Mouse (Mus musculus) left cerebral cortex, adult 2 months (tissue): ENCODE measurements at regions not wholly inside any gene's neighbourhood (a gene's known extent, or its start where the extent isn't known, plus 50 kb on each side); places are given as distances from the start of the nearest gene placed in this dataset.

Experiments used
- DNase-seq, 2 experiments: peaks; one replicate each; pipeline ENCODE4 v3.0.0; 2021 to 2022; ENCODE audit warnings: low spot score in 2 of 2, mixed read lengths in 1 of 2; ENCODE audit errors: extremely low spot score in 1 of 2
- H3K27ac ChIP-seq: fragments of 200-600 bp; 2 replicates; pipeline ENCODE4 v1.8.1; 2022
- H3K4me3 ChIP-seq: fragments of 200-600 bp; 2 replicates; pipeline ENCODE4 v1.8.1; 2022
- CTCF ChIP-seq: fragments of 200-600 bp; IDR thresholded peaks from 2 replicates; pipeline ENCODE4 v1.8.1; 2022; ENCODE audit warnings: antibody characterized with exemption, mild to moderate bottlenecking, moderate library complexity
- intact Hi-C: fragments of 180-260 bp; cut with DNase I; formaldehyde crosslinking; loops from one replicate; pipeline ENCODE4 v1.15.1; 2025

DNA sequence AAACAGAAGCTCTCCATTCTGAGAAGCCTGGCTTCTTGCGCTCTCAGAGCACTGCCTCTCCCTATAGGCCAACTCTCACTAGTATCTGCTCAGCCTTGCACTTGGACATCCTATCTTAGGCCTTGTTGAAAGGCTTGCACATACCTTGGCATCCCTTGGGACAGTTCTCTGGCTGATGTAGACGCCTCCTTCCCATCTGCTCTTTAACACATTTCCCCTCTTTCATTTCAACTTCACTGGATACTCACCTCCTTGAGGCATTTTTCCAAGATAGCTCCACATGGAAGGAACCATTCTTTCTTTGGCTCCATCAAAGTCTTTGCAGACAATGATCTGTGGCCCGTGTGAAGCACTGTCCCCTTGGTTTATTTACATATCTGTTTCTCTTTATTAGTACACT, 285.0 kb downstream of the Rnf144a start:
- DNase-seq = no peak
- intact Hi-C loops = loop anchor here (2.0 to 5.0 kb wide), 2 partner anchors 27 to 47 kb away; no protein-coding TSS in a partner anchor
- H3K4me3 ChIP-seq = no peak overlapping the region
- no peak for TF ChIP-seq CTCF
- peak overlapping the region; percentile 51 for H3K27ac ChIP-seq

DNA sequence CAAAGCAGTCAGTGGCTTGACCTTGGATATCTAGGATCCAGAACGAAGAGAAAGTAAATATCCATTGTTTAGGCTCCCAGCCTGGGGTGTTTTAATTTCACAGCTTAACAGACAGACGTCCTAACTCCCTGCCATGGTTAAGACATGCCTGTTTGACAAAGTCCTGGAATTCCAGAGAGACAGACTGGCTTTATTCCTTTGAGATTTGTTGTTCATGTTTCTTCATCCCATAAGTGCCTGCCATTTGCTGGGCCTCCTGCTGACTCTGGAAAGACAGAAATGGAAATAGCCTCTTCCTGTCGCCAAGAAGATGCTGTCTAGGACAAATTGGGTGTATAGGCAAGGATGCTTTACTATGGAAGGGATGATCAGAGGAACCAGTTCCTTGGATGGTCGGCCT, 285.5 kb downstream of the Rnf144a start:
- intact Hi-C loops = no loop called here
- no peak for TF ChIP-seq CTCF
- Histone ChIP-seq H3K27ac (peak overlapping the region; percentile 51), H3K4me3 (no peak overlapping the region)
- no peak for DNase-seq

DNA sequence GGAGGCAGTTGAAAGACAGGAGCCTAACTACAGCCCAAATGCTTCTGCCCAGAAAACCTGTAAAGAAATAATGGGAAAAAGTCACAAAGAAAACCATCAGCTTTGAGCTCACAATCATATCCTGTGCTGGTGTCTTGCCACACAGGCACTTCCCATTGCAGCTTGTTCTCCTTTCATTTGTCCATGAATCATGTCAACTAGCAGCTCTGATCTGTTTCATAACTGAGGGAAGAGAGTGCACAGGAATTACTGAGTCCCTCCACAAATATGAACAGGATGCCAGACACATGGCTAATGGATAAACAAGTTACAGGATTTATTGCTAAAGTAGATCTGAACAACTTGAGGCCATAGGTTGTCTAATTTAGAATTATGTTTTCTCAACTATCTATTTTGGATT, 286.2 kb downstream of the Rnf144a start:
- no peak for DNase-seq
- H3K27ac ChIP-seq = peak overlapping the region; percentile 51; the same call in 1 of the 2 replicates
- no peak overlapping the region for H3K4me3 ChIP-seq
- intact Hi-C loops = no loop called here
- TF ChIP-seq CTCF = no peak

DNA sequence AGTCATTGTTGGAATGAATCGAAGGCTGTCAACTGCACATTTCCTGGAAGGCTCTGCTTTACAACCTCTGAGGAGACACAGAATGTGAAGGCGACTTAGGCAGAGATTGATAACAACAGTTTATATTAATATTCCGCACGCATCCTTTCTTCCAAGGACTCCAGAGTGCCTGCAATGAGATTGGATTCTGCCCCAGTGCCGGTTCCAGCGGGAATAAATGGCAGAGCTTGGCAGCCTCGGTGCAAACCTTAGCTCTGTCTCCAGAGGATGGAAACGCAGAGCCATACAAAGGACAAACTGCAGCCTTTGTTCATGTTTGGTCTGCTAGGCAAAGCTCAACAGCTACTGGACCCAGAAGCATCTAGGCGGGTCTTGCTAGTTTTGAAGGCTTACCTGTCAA, 288.8 kb downstream of the Rnf144a start:
- Histone ChIP-seq H3K27ac (peak overlapping the region; percentile 6; the same call in 1 of the 2 replicates), H3K4me3 (no peak overlapping the region)
- no peak for DNase-seq
- no peak for TF ChIP-seq CTCF
- intact Hi-C loops = no loop called here

DNA sequence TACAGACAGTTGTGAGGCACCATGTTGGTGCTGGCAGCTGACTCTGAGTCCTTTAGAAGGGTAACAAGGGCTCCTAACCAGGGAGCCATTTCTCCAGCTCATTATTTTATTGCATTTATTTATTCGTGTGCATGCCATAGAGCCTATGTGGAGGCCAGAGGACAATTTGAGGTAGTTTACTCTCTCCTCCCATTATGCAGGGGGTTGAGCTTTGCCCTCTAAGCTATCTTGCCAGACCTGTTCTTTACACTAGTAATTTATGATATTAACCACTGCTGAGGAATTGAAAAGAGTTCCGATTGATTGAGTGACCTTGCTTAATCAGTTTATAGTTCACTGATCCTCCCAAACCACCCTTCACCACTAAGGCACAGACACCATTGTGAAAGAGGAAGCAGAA, 290.8 kb downstream of the Rnf144a start:
- no peak for TF ChIP-seq CTCF
- Histone ChIP-seq H3K4me3 (no peak overlapping the region), H3K27ac (no peak overlapping the region)
- no peak for DNase-seq
- intact Hi-C loops = no loop called here

DNA sequence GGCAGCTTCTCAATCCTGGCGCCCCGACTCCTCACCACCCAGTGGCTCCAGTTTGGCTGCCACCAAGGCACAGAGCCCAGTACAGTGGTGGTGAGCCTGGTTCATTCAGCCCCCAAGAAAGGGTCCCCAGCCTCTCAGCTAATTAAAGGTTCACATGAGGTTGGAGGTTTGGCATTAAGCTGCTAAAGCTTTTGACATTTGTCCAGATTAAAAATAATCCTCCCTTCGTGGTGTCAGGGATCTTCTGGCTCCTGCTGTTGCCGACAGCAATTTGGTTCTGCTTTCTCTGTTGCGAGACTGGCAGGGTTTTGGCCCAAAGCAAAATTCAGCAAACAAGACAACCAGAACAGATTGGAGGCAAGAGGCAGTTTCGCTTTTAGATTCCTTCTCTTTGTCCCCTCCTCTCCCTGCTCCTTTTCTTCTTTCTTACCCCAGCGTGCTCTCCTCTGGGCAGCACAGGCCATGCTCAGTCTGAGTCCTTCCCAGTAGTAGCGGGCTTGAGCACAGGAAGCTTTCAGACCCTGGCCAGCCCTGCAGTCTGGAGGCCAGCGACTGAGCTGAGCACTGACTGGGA, 299.6 kb downstream of the Rnf144a start:
- peak in 1 of 2 experiments; percentile 10 for DNase-seq
- no peak for TF ChIP-seq CTCF
- peak overlapping the region; percentile 24; the same call in 1 of the 2 replicates for H3K27ac ChIP-seq
- intact Hi-C loops = no loop called here
- H3K4me3 ChIP-seq = no peak overlapping the region

DNA sequence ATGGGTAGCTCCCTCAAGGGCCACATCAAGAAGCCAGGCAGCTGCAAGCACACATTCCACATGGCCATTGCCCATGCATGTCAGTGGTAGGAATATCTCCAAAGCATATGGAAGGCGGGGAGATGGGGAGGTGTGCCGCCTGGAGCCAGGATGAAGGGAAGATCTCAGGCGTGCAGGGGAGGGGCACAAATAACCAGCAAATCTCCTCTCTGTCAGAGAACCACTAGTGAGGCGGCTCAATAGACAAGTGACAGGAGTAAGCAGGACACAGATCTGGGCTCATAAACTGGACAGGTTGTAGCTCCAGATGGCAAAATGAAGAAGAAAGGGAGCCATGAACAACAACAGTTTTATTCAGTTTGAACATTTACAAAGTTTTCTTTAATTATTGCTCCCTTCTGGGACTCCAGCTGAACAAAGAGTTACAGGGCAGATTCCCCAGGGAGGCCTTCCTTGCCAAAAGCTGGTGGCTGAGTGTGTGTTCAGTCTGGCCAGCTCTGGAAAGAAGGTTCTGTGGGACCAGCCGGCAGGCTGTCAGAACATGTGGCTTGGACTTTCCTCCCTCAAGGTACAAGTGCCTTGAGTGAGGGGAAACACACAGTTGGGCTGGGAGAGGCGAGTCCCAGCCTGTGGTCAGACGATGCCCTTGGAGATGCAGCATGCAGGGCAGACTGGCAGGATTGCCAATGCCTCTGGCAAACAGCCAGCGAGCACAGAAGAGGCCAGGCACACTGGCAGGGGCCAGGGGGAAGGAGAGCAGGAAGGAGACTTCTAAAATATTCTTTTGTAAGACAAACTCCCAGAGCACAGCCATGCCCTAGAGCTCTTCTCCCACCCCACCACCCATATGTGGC, 302.7 kb downstream of the Rnf144a start:
- DNase-seq = peak in 1 of 2 experiments; percentile 20
- no peak overlapping the region for H3K27ac ChIP-seq
- no peak for TF ChIP-seq CTCF
- intact Hi-C loops = no loop called here
- H3K4me3 ChIP-seq = no peak overlapping the region

DNA sequence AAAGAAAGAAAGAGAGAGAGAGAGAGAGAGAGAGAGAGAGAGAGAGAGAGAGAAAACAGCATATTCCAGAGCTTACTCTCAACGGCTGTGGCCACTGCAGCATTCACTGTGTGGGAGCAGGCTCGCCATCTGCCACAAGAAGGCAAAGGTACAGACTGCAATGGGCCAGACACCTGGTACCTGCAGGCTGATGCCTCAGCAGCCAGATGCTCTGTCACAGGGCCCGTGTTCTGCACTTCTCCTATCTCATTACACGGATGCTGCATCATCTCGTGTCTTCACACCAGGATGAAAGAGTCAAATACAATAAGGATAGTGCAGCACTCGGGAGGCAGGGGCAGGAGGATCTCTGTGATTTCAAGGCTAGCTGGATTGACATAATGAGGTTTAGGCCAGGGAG, 305.2 kb downstream of the Rnf144a start:
- no peak for DNase-seq
- intact Hi-C loops = no loop called here
- no peak for TF ChIP-seq CTCF

DNA sequence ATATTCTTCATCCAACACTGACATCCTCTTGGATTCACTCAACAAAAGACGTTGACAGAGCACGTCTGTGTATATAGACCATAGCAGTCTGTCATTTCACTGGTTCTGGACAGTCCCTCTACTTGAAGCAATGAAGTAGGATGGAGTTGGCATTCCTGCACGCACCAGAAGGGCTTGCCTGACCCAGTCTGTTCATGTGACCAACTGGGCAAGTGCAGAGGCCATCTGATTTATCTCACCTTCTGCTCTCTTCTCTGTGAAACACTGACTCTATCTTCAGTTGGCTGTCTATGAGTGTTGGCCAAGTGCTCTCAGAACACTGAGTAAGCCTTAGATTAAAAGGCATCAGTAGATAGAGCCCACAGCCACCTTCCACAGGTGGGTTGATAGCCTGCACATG, 310.7 kb downstream of the Rnf144a start:
- DNase-seq = peak in 1 of 2 experiments; percentile 6
- no peak for TF ChIP-seq CTCF
- Histone ChIP-seq H3K27ac (no peak overlapping the region), H3K4me3 (no peak overlapping the region)
- intact Hi-C loops = no loop called here

More for the DNA sequence above, 305.2 kb downstream of the Rnf144a start:
- H3K27ac ChIP-seq = no peak overlapping the region
- no peak overlapping the region for H3K4me3 ChIP-seq

DNA sequence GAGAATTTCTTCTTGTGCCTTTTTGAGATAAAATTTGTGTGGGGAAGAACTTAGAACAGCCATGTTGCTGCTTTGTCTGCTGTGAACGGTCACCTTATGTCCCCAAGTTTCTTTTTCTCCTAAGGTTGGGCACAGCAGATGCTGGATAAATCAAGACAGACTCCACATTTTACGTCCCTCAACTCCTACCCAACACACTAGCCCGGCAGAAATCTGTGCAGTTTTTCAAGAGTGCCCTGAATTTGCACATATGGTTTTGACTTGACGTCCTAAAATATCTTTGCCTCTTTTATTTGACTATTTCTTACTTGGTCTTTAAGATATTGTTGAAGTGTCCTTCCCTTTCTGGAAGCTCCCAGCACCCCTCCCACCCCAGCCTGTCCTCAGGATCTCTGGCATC, 312.7 kb downstream of the Rnf144a start:
- H3K27ac ChIP-seq = peak overlapping the region; percentile 59; the same call in 1 of the 2 replicates
- no peak for TF ChIP-seq CTCF
- intact Hi-C loops = loop anchor here (2.0 kb wide), 1 partner anchor 28 kb away; no protein-coding TSS in a partner anchor
- H3K4me3 ChIP-seq = no peak overlapping the region
- no peak for DNase-seq

DNA sequence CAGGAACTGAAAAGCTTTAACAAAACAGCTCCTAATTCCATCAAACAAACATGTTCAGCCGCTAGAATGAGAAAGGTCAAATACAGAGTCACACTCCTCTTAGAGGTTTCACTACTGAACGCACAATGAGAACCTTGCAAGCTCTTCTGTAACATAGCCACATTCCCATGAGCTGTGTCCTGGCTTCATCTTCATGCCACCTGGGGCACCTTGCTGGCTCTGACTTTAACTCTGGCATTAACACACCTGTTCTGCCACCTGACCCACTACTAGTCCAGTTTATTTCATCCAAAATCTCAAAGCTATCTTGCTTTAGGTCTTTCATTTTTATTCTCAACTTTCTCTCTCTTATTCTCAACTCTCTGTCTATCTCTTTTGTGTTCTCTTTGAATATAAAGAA, 314.9 kb downstream of the Rnf144a start:
- H3K4me3 ChIP-seq = no peak overlapping the region
- DNase-seq = no peak
- intact Hi-C loops = no loop called here
- TF ChIP-seq CTCF = no peak
- H3K27ac ChIP-seq = peak overlapping the region; percentile 53

DNA sequence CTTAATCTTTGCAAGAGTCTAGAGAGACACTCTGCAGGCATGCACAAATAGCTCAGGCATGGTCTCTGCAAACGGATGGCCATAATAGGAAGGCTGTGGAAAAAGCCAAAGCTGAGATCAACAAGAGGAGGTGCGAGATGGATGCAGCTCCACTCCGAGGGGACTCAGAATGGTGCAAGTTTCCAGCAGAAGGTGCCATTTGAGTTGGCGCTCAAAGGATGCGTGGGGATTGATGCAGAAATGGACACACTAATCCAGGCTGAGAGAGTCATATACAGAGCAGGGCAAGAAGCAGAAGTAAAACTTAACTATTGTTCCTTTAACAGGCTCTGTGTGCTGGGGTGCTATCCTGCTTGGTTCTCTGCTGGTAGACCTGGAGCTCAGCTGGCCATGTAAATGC, 315.9 kb downstream of the Rnf144a start:
- DNase-seq = peak in 1 of 2 experiments; percentile 11
- intact Hi-C loops = no loop called here
- no peak for TF ChIP-seq CTCF
- Histone ChIP-seq H3K4me3 (no peak overlapping the region), H3K27ac (peak overlapping the region; percentile 53; the same call in 1 of the 2 replicates)
